Mouse (Mus musculus): ENCODE results near the gene Txnrd2. TPM values are rescaled to one million over a fixed set of nuclear protein-coding genes. Genes with fewer than 3 reads are reported as not detected.

Gene Txnrd2
- polyA plus RNA-seq, 1 experiment from 2014 or later, result 39.6 TPM

GRCm38 (mm10) chr16:18384211-18384610 lies 42.0 kb upstream of the Txnrd2 start:
- peaks cover 45% of the 10 kb centered on the region for H3K4me1 ChIP-seq (ENCODE audit: control insufficient read depth, insufficient read depth, low read length)
- no peaks in the 10 kb centered on the region for H3K9me3 ChIP-seq (replicated peaks; ENCODE audit: control insufficient read depth, low read length)
- no peak overlapping the region for H3K4me2 ChIP-seq (ENCODE audit: low read depth, low read length)
- H3K27me3 ChIP-seq (ENCODE audit: control insufficient read depth, insufficient read depth, low read length), result no peaks in the 10 kb centered on the region
- no peak overlapping the region for H3K27ac ChIP-seq (ENCODE audit: low read length)
- no peak for ATAC-seq (replicated peaks; ENCODE audit: extremely low read depth, insufficient read depth, low FRiP score)
- WGBS, result 81% methylated on average over 7 of the region's 7 CpGs
- H3K9ac ChIP-seq (ENCODE audit: low read length), result no peak overlapping the region
- H3K36me3 ChIP-seq (ENCODE audit: control insufficient read depth, insufficient read depth), result no peaks in the 10 kb centered on the region
- no peak overlapping the region for H3K4me3 ChIP-seq (ENCODE audit: low read length)

GRCm38 (mm10) chr16:18384659-18385058 lies 41.5 kb upstream of the Txnrd2 start:
- 89% methylated on average over 8 of the region's 8 CpGs for WGBS
- no peak overlapping the region for H3K4me2 ChIP-seq (ENCODE audit: low read depth, low read length)
- peaks cover 41% of the 10 kb centered on the region for H3K4me1 ChIP-seq (ENCODE audit: control insufficient read depth, insufficient read depth, low read length)

GRCm38 (mm10) chr16:18385411-18385810 lies 40.8 kb upstream of the Txnrd2 start:
- H3K27ac ChIP-seq (ENCODE audit: low read length), result no peak overlapping the region
- no peaks in the 10 kb centered on the region for H3K36me3 ChIP-seq (ENCODE audit: control insufficient read depth, insufficient read depth)
- no peak overlapping the region for H3K9ac ChIP-seq (ENCODE audit: low read length)
- no peak for ATAC-seq (replicated peaks; ENCODE audit: extremely low read depth, insufficient read depth, low FRiP score)
- H3K4me3 ChIP-seq (ENCODE audit: low read length), result no peak overlapping the region
- no peaks in the 10 kb centered on the region for H3K9me3 ChIP-seq (replicated peaks; ENCODE audit: control insufficient read depth, low read length)
- no peaks in the 10 kb centered on the region for H3K27me3 ChIP-seq (ENCODE audit: control insufficient read depth, insufficient read depth, low read length)
- 65% methylated on average over 5 of the region's 5 CpGs for WGBS
- H3K4me2 ChIP-seq (ENCODE audit: low read depth, low read length), result no peak overlapping the region
- H3K4me1 ChIP-seq (ENCODE audit: control insufficient read depth, insufficient read depth, low read length), result peaks cover 37% of the 10 kb centered on the region

More at GRCm38 (mm10) chr16:18384659-18385058, 41.5 kb upstream of the Txnrd2 start:
- no peak overlapping the region for H3K9ac ChIP-seq (ENCODE audit: low read length)
- H3K27ac ChIP-seq (ENCODE audit: low read length), result no peak overlapping the region
- ATAC-seq (replicated peaks; ENCODE audit: extremely low read depth, insufficient read depth, low FRiP score), result no peak
- H3K4me3 ChIP-seq (ENCODE audit: low read length), result no peak overlapping the region
- no peaks in the 10 kb centered on the region for H3K9me3 ChIP-seq (replicated peaks; ENCODE audit: control insufficient read depth, low read length)
- H3K36me3 ChIP-seq (ENCODE audit: control insufficient read depth, insufficient read depth), result no peaks in the 10 kb centered on the region
- H3K27me3 ChIP-seq (ENCODE audit: control insufficient read depth, insufficient read depth, low read length), result no peaks in the 10 kb centered on the region

- Histone ChIP-seq H3K4me3 (ENCODE audit: low read length) (no peak overlapping the region), H3K4me1 (ENCODE audit: control insufficient read depth, insufficient read depth, low read length) (peaks cover 37% of the 10 kb centered on the region), H3K9ac (ENCODE audit: low read length) (no peak overlapping the region), H3K27me3 (ENCODE audit: control insufficient read depth, insufficient read depth, low read length) (no peaks in the 10 kb centered on the region), H3K9me3 (replicated peaks; ENCODE audit: control insufficient read depth, low read length) (no peaks in the 10 kb centered on the region), H3K36me3 (ENCODE audit: control insufficient read depth, insufficient read depth) (no peaks in the 10 kb centered on the region), H3K27ac (ENCODE audit: low read length) (no peak overlapping the region), H3K4me2 (ENCODE audit: low read depth, low read length) (no peak overlapping the region)
- ATAC-seq (replicated peaks; ENCODE audit: extremely low read depth, insufficient read depth, low FRiP score), result no peak
- WGBS, result 77% methylated on average over 7 of the region's 7 CpGs
Measured at GRCm38 (mm10) chr16:18386451-18386850, 39.7 kb upstream of the Txnrd2 start.

GRCm38 (mm10) chr16:18386972-18387371 lies 39.2 kb upstream of the Txnrd2 start:
- no peak overlapping the region for H3K4me2 ChIP-seq (ENCODE audit: low read depth, low read length)
- H3K27ac ChIP-seq (ENCODE audit: low read length), result 0 out of 2 replicates have a peak overlapping the region, but pooled peaks have one; percentile 15
- no peaks in the 10 kb centered on the region for H3K27me3 ChIP-seq (ENCODE audit: control insufficient read depth, insufficient read depth, low read length)
- peaks cover 37% of the 10 kb centered on the region for H3K4me1 ChIP-seq (ENCODE audit: control insufficient read depth, insufficient read depth, low read length)
- 0 out of 2 replicates have a peak overlapping the region, but pooled peaks have one; percentile 16 for H3K9ac ChIP-seq (ENCODE audit: low read length)
- H3K9me3 ChIP-seq (replicated peaks; ENCODE audit: control insufficient read depth, low read length), result no peaks in the 10 kb centered on the region
- no peaks in the 10 kb centered on the region for H3K36me3 ChIP-seq (ENCODE audit: control insufficient read depth, insufficient read depth)
- no peak for ATAC-seq (replicated peaks; ENCODE audit: extremely low read depth, insufficient read depth, low FRiP score)
- WGBS, result 49% methylated on average over 3 of the region's 3 CpGs
- no peak overlapping the region for H3K4me3 ChIP-seq (ENCODE audit: low read length)

GRCm38 (mm10) chr16:18387704-18388582 lies 38.2 kb upstream of the Txnrd2 start:
- Histone ChIP-seq H3K36me3 (ENCODE audit: control insufficient read depth, insufficient read depth) (no peaks in the 10 kb centered on the region), H3K9me3 (replicated peaks; ENCODE audit: control insufficient read depth, low read length) (no peaks in the 10 kb centered on the region), H3K27me3 (ENCODE audit: control insufficient read depth, insufficient read depth, low read length) (no peaks in the 10 kb centered on the region), H3K27ac (ENCODE audit: low read length) (peak overlapping the region; percentile 37), H3K9ac (ENCODE audit: low read length) (peak overlapping the region; percentile 37), H3K4me1 (ENCODE audit: control insufficient read depth, insufficient read depth, low read length) (peaks cover 35% of the 10 kb centered on the region), H3K4me2 (ENCODE audit: low read depth, low read length) (no peak overlapping the region), H3K4me3 (ENCODE audit: low read length) (no peak overlapping the region)
- ATAC-seq (replicated peaks; ENCODE audit: extremely low read depth, insufficient read depth, low FRiP score), result no peak
- WGBS, result 26% methylated on average over 6 of the region's 7 CpGs

GRCm38 (mm10) chr16:18388583-18389435 lies 37.4 kb upstream of the Txnrd2 start:
- Histone ChIP-seq H3K4me2 (ENCODE audit: low read depth, low read length) (no peak overlapping the region), H3K4me1 (ENCODE audit: control insufficient read depth, insufficient read depth, low read length) (peaks cover 33% of the 10 kb centered on the region), H3K4me3 (ENCODE audit: low read length) (no peak overlapping the region), H3K27ac (ENCODE audit: low read length) (peak overlapping the region; percentile 8), H3K27me3 (ENCODE audit: control insufficient read depth, insufficient read depth, low read length) (no peaks in the 10 kb centered on the region), H3K9ac (ENCODE audit: low read length) (peak overlapping the region; percentile 37), H3K9me3 (replicated peaks; ENCODE audit: control insufficient read depth, low read length) (no peaks in the 10 kb centered on the region), H3K36me3 (ENCODE audit: control insufficient read depth, insufficient read depth) (no peaks in the 10 kb centered on the region)
- no peak for ATAC-seq (replicated peaks; ENCODE audit: extremely low read depth, insufficient read depth, low FRiP score)
- WGBS, result 87% methylated on average over 14 of the region's 14 CpGs

GRCm38 (mm10) chr16:18390399-18390798 lies 35.8 kb upstream of the Txnrd2 start:
- Histone ChIP-seq H3K36me3 (ENCODE audit: control insufficient read depth, insufficient read depth) (no peaks in the 10 kb centered on the region), H3K4me1 (ENCODE audit: control insufficient read depth, insufficient read depth, low read length) (peaks cover 47% of the 10 kb centered on the region), H3K9ac (ENCODE audit: low read length) (no peak overlapping the region), H3K4me2 (ENCODE audit: low read depth, low read length) (no peak overlapping the region), H3K9me3 (replicated peaks; ENCODE audit: control insufficient read depth, low read length) (no peaks in the 10 kb centered on the region), H3K27me3 (ENCODE audit: control insufficient read depth, insufficient read depth, low read length) (no peaks in the 10 kb centered on the region), H3K4me3 (ENCODE audit: low read length) (no peak overlapping the region), H3K27ac (ENCODE audit: low read length) (no peak overlapping the region)
- ATAC-seq (replicated peaks; ENCODE audit: extremely low read depth, insufficient read depth, low FRiP score), result no peak
- 76% methylated on average over 6 of the region's 6 CpGs for WGBS

GRCm38 (mm10) chr16:18391127-18391526 lies 35.1 kb upstream of the Txnrd2 start:
- H3K9me3 ChIP-seq (replicated peaks; ENCODE audit: control insufficient read depth, low read length), result no peaks in the 10 kb centered on the region
- 95% methylated on average over 3 of the region's 3 CpGs for whole genome bisulfite sequencing

More at GRCm38 (mm10) chr16:18391127-18391526, 35.1 kb upstream of the Txnrd2 start:
- H3K36me3 ChIP-seq (ENCODE audit: control insufficient read depth, insufficient read depth), result no peaks in the 10 kb centered on the region
- no peak overlapping the region for H3K4me3 ChIP-seq (ENCODE audit: low read length)
- no peaks in the 10 kb centered on the region for H3K27me3 ChIP-seq (ENCODE audit: control insufficient read depth, insufficient read depth, low read length)
- no peak overlapping the region for H3K4me2 ChIP-seq (ENCODE audit: low read depth, low read length)
- no peak overlapping the region for H3K27ac ChIP-seq (ENCODE audit: low read length)
- H3K4me1 ChIP-seq (ENCODE audit: control insufficient read depth, insufficient read depth, low read length), result peaks cover 49% of the 10 kb centered on the region
- no peak for ATAC-seq (replicated peaks; ENCODE audit: extremely low read depth, insufficient read depth, low FRiP score)
- H3K9ac ChIP-seq (ENCODE audit: low read length), result no peak overlapping the region

Data from heart, embryonic 16.5 days (tissue).